Mouse (Mus musculus): ENCODE data around the gene Gm20696. TPM values are rescaled to one million over a fixed set of nuclear protein-coding genes. Genes with fewer than 3 reads are reported as not detected.

Gene Gm20696
- total RNA-seq, 2 experiments from 2014 or later = 1.4 to 1.6 TPM

DNA sequence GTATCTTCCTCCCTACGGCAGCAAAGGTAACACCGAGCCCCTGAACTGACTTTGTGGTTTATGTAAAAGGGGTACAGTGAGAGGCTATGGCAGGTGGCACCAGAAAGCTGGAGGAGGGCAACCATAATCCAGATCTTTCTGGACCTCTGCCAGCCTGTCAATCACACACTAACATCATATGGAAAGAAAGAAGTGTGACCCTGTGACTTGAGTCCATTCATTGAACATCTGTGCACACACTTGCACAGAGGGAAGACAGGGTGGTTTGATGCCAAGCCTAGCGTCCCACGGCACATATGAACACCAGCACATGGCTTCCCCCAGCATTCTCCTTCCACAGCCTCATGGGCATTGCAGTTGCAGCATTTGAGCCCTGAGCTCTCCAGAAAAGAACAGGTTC lies 202.1 kb downstream of the Gm20696 start:
- DNase-seq = no peak
- intact Hi-C loops (cut with DNase I) = no loop called here

GRCm38 (mm10) chr6:99463906-99464305 lies 202.7 kb downstream of the Gm20696 start:
- DNase-seq = no peak
- intact Hi-C loops (cut with DNase I) = no loop called here

GRCm38 (mm10) chr6:99458775-99459174 lies 207.8 kb downstream of the Gm20696 start:
- no peak for DNase-seq
- intact Hi-C loops (cut with DNase I) = no loop called here

DNA sequence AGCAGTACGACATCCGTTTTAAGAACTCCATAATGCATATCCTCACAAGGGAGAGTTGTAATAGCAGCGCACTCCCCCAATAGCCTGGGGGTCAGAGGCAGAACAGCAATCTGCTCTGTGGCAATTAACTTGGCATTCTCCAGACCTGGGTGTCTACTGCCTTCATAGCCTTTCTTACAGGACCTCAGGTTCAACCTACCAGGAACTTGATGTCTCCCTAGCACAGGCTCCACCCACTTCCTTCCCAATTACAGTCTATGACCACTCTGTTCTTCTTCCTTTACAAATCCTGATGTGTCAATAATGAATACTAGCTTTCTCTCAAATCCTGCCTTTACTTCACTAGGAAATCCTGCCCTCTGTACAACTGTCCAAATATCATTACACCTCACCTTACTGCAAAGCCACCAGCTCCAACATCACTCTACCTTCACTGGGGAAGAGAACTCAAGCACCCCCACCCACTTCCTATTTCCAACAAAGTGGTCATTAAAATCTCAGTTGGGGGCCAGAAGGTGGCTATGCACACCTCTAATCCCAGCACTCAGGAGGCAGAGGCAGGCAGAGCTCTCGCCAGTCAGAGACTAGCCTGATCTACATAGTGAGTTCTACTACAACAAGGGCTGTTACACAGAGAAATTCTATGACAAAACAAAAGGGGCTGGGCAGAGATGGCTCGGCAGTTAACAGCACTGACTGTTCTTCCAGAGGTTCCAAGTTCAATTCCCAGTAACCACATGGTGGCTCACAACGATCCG lies 212.7 kb downstream of the Gm20696 start:
- DNase-seq = no peak
- intact Hi-C loops (cut with DNase I) = no loop called here

GRCm38 (mm10) chr6:99452638-99453185 lies 213.9 kb downstream of the Gm20696 start:
- no peak for DNase-seq
- intact Hi-C loops (cut with DNase I) = no loop called here

DNA sequence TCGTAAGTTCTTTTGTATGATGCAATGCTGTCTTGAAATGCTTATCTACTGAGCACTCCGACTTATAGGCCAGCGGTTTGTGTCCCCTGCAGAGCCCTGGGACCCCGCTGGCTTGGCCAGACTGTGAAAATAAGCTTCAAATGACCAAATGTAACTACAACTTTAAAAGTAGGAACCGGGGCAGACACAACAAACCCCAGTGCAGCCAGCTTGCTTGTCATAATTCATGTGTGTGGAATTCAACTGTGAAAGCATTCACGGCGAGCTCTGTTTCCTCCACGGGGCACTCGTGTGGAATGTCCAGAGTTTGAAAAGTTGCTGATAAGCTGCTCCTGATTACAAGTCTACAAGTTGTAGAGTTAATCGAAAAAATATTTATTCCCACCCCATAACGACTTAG lies 215.1 kb downstream of the Gm20696 start:
- intact Hi-C loops (cut with DNase I) = no loop called here
- no peak for DNase-seq

GRCm38 (mm10) chr6:99447447-99447846 lies 219.2 kb downstream of the Gm20696 start:
- intact Hi-C loops (cut with DNase I) = no loop called here

DNA sequence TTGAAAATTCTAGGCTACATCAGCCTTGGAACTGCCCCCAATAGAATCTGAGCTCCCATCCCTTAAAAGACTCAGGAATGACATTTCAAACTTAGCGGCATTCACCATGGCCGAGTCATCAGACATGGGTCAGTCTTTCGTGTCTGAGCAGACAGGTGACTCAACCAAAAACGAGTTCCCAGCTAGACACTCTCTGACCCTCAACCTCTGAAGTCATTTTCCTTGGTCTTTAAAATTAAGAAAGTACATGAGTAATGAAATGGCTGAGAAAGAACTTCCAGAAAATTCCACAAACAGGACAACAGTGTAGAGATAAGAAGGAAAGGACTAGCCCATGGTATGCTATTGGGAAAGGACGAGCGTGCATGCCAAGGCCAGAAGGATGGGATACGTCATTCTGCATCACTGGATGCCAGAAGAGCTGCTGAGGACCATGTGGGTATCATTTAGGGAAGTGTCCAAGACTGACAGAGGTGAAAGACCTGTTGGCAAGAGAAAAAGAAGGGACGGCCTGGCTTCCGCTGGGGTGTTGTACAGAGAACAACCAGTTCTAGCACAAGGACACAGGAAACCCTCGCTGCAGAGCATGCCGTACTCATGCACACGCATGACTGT lies 219.7 kb downstream of the Gm20696 start:
- intact Hi-C loops (cut with DNase I) = no loop called here

More at GRCm38 (mm10) chr6:99447447-99447846, 219.2 kb downstream of the Gm20696 start:
- DNase-seq = no peak

DNA sequence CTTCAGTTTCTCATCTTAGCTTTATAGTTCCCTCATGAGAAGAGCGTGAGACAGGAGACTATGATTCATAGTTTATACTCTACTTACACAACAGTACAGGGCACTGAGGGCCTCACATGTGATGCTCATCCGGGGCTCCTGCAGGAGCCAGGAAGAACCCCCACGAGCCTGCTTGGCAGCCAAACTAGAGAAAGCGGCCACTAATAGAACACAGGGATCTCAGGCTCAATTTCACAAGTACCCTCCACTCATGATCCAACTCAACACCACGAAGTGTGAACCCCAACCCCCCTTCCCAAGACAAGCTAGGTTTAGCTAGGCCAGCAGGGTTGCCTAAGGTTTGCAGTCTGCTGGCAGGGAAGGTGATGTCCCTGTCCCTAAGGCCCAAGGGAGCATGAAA lies 223.1 kb downstream of the Gm20696 start:
- DNase-seq = peak; percentile 25 to 38
- intact Hi-C loops (cut with DNase I) = no loop called here

More for the DNA sequence above, 219.7 kb downstream of the Gm20696 start:
- DNase-seq = no peak

GRCm38 (mm10) chr6:99441100-99441499 lies 225.5 kb downstream of the Gm20696 start:
- DNase-seq = no peak
- intact Hi-C loops (cut with DNase I) = no loop called here

DNA sequence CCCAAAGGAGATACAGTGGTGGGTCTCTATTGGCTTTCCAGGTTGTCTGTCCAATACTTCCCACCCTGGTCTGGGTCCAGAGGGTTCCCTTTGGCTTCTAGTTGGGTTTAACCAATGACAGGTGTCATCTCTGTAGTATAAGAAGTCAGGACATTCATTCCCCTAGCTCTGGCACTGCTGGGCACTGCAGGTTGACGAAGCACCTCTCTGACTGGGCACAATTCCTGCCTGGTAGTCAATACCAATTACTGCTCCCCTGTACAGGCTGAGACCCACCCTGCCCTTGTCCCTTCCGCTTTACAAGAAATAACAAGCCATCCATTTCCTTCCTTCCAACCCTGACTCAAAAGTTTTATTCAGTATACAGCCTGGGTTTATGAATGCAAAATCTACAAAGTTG lies 226.0 kb downstream of the Gm20696 start:
- intact Hi-C loops (cut with DNase I) = no loop called here
- no peak for DNase-seq

DNA sequence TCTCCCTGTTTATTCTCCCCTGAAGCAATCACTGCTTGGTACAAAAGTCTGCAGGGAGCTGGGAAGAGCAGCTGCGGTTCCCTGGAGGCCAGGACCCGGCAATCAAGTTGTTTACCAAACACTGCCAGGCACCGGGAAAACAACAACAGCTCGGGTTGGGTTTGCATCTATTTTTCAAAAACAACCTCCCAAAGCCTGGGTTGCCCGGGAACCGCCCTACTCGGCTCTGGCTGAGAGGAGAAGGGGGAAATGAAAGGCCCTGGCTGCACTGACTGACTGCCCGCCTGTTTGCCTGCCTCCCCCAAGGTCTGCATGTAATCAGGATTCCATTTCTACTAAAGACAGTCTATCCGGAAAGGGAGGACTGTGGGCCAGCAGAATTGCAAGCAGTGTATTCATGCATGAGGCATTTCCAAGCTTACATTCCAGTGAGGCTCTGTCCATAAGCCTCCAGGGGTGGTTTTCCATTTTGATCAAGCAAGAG lies 226.7 kb downstream of the Gm20696 start:
- DNase-seq = peak in 1 of 2 experiments; percentile 41
- intact Hi-C loops (cut with DNase I) = no loop called here

DNA sequence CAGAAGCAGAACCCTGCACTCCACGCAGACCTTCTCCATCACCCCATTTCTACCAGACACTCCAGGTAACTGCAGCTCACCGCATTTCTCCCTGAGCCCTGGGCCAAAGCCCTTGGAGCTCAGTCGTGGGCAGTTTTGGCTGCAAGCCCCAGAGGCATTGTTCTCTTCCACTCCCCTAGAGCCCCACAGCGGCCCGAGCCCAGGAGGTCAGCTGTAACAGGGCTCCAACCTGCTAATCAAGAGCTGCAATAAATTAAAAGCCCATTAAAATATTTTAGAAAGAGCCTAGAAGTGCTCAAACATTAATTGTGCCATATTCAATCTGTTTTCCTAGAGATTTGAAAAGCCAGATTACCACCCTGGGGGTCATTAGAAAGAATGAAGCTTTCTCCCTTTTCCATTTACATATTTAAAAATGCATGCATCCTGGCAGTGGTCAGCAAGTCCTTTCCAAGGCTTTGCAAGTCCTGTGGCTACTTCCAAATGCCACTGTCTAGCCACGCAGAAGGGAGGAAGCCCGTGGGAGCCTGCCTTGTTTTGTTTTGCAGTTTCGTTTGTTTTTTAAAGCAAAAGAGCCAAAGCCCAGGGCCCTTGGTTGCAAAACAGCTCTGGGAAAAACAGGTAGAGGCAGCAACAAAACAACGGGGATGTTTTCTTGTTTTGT lies 227.3 kb downstream of the Gm20696 start:
- intact Hi-C loops (cut with DNase I) = no loop called here
- DNase-seq = no peak

DNA sequence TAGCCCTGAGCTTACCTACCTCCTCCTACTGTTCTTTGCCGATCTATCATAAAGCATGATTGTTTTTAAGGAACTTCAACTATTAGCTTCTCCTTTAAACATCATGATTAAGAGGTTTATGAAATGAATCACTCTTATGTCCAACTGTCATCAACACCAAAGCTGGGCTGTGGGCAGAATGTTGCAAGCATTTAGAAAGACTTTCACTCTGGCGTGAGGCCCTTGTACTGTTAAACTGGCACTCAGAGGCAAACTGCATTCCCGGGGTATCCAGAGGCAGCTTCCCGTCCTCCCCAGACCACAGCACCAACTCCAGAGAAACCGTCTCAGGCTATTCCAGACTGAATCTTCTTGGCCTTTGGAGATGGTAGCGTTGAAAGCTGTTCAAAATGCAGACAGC lies 230.2 kb downstream of the Gm20696 start:
- no peak for DNase-seq
- intact Hi-C loops (cut with DNase I) = no loop called here

- intact Hi-C loops (cut with DNase I) = no loop called here
- no peak for DNase-seq
These were observed 231.5 kb downstream of the Gm20696 start for GRCm38 (mm10) chr6:99435140-99435539.

- DNase-seq = no peak
- intact Hi-C loops (cut with DNase I) = no loop called here
These were observed 233.6 kb downstream of the Gm20696 start for GRCm38 (mm10) chr6:99433006-99433405.

GRCm38 (mm10) chr6:99431941-99432340 lies 234.7 kb downstream of the Gm20696 start:
- intact Hi-C loops (cut with DNase I) = no loop called here
- DNase-seq = no peak

DNA sequence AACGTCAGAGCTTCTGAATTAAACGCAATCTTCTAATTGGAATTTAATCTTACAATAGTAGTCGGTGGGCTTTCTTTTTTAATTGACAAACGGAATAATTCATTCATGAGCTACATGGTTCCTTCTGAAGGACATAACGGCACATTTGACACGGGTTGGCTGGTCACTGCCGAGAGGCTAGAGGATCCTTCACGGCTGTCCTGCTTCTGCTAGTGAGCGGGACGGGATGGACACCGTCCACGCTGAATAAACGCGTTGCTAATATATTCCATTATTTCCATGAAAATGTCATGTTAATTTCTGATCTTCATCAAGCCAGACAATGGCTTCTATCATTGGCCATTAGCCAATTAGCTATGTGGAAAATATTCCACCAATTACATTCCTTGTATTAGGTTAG lies 236.0 kb downstream of the Gm20696 start:
- intact Hi-C loops (cut with DNase I) = no loop called here
- no peak for DNase-seq

GRCm38 (mm10) chr6:99429378-99430131 lies 237.0 kb downstream of the Gm20696 start:
- intact Hi-C loops (cut with DNase I) = no loop called here
- no peak for DNase-seq

DNA sequence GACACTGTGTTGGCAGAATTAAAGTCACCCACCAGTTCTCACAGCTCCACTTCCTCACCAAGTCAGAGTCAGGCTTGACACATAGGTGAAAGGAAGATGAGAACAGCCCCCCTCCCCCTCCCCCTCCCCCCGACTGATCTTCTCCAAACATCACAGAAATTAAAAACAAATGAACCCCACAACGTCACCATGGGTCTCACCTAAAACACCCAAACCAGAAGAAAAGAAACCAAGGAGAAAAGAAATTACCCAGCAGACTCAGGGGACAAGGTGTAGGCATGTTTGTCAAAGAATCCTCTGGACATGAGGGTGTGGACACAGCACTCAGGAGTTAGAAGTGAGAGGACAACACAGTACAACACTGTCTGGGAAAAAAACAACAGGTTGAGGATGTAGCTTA lies 237.6 kb downstream of the Gm20696 start:
- no peak for DNase-seq
- intact Hi-C loops (cut with DNase I) = no loop called here

- no peak for DNase-seq
- intact Hi-C loops (cut with DNase I) = no loop called here
These were observed 239.3 kb downstream of the Gm20696 start for GRCm38 (mm10) chr6:99427301-99427700.

All from gastrocnemius, postnatal 36 days (tissue).